Mouse (Mus musculus): ENCODE measurements around the gene Cars2.
"Not testable (repeated sequence)": the region's sequence is repeated elsewhere in the genome, so short reads cannot be mapped to it uniquely, and the experiment has no call there.

The Cars2 gene

DNA sequence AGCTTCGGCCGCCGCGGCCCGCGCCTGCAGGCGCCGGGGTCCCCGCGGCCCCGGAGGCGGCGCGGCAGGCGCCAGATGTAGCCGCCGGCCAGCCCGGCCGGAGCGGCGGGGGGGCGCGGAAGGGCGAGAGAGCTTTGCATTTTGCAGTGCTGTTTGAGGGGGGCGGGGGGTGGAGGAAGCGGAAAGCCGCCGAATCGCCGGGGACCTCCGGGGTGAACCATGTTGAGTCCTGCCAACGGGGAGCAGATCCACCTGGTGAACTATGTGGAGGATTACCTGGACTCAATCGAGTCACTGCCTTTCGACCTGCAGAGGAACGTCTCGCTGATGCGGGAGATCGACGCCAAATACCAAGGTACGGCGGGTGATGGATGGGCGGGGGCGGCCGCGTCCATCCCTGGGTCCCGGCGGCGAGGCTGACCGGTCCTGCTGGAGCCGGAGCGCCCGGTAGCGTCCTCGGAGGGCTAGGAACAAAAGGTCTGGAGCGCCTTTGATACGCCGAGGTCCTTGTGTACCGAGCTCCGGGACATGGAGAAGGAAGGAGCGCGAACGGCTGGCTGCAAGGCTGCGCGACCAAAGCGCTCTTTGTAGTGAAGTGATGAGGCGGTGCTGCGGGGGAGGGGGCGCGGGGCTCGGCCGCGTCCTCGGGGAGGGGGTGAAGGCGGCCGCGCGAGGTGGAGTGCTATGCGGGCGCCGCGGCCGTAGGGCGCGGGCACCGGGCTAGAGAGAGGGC lies 6.3 kb upstream of the Cars2 start:
- DNase-seq (ENCODE audit: low spot score): peak; percentile 33

- DNase-seq (ENCODE audit: low spot score): peak; percentile 99
These were observed 5.4 kb upstream of the Cars2 start for GRCm38 (mm10) chr8:11555720-11556591.

DNA sequence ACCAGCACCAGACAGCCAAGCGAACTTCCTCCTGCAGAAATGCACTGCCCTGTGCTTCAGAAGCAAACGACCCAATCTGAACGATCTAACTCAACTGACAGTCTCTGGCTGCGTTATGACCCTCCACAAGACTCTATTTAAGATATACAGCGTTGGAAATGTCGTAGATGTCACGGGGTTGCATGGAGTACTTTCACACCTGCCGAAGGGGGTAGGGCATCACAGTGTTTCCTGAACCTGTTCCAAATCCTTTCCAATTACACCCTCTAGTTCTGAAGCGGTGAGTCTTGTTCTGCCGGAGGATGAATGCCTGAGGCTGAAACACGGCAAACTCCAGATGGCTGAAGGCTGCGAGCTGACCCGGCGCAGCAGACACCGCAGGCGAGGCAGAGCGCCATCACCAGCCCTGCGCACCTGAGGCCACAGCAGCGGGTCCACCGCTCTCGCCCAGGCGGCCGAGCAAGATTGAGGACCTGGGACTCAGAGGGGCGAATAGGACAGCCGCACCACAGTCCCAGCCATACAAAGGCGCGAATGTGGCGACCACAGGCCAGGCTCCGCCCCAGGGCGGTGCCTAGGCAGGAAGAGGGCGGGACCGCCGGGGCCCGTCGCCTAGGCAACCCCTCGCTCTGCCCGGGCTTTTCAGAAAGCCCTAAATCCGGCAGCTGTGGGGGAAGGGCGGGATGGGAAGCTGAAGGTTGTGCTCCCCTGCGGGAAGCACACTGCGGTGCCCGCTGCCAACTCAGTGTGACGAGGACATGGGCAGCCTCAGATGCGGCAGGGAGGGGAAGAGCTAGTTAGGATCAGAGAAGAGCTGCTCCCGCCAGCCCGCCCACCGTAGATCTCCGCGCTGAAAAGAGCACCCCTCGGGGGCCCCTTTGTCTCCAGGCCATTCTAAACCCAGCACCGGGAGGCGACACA lies 4.5 kb upstream of the Cars2 start, which contains the start of gene Ing1:
Gene Ing1 (plus strand): TSS at position 773 of the 921 bp plus-strand sequence.
- DNase-seq (ENCODE audit: low spot score): peak; percentile 94

DNA sequence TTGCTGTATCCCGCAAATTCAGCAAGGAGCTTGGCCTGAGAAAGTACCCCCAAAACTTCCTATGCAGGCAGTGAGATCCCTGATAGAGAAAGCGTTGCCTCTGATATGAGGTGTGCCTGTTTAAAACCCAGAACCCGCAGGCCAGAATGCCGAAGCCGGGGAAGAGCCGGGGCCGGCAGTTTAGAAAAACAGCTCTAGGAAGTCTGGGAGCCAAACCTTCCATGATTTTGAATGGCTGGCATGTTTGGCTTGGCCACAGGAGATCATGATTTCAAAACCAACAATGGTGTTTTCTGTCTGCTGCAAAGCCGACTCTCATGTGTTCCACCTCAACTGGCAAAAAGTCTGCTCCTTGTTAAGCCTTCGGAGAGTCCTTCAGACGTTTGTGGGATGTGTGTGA lies 1.8 kb upstream of the Cars2 start:
- no peak for DNase-seq (ENCODE audit: low spot score)

- not testable (repeated sequence) for DNase-seq (ENCODE audit: low spot score)
These were observed 914 bp upstream of the Cars2 start for GRCm38 (mm10) chr8:11551497-11551896.

- DNase-seq (ENCODE audit: low spot score): peak; percentile 52
These were observed 877 bp downstream of the Cars2 start for GRCm38 (mm10) chr8:11549706-11550105.

DNA sequence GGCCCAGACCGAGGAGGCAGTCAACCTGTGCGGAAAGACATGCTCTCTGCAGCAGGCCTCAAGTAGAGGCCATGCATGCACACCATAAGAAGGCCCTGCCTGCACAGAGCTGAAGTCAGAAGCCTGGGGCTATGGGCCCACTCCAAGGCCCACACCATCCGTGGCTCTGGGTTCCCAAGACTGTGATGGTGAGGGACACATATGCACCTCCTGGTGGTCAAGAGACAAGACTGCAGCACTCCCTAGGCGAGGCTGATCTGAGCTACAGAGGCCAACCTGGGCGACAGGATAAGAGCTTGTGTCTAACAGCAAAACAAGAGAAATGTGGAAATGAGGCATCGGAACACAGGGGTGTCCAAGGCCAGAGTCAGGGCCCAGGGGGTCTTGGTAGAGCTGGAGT lies 3.5 kb downstream of the Cars2 start:
- peak; percentile 27 for DNase-seq (ENCODE audit: low spot score)

DNA sequence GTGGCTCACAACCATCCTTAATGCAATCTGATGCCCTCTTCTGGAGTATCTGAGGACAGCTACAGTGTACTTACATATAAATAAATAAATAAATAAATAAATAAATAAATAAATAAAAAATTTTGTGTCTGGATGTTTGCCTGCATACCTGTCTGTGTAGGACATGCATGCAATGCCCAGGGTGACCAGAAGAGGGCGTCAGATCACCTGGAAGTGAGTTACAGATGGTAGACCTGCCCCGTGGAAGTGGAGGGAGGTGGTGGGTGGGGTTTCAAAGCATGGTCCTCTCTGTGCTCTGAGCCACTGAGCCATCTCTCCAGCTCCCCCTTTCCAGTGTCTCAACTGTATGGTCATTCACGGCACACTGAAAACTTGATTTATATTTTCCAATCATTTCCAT lies 6.2 kb downstream of the Cars2 start:
- DNase-seq (ENCODE audit: low spot score): peak; percentile 63

- DNase-seq (ENCODE audit: low spot score): no peak
These were observed 7.7 kb downstream of the Cars2 start for GRCm38 (mm10) chr8:11542866-11543265.

- no peak for DNase-seq (ENCODE audit: low spot score)
These were observed 8.6 kb downstream of the Cars2 start for GRCm38 (mm10) chr8:11542031-11542430.

DNA sequence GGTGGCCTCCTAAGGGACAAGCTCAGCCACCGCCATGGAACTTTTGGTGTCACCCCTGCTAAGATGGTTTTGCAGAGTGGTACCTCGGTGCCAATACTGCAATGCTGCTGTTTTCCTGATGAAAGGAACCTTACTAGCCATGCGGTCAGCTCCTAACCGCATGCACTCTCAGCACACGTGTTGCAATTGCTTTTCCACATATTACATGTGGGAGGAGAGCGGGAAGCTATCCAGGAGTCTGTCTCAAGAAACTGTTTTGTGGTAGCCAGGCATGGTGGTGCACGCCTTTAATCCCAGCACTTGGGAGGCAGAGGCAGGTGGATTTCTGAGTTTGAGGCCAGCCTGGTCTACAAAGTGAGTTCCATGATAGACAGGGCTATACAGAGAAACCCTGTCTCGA lies 10.4 kb downstream of the Cars2 start:
- no peak for DNase-seq (ENCODE audit: low spot score)

DNA sequence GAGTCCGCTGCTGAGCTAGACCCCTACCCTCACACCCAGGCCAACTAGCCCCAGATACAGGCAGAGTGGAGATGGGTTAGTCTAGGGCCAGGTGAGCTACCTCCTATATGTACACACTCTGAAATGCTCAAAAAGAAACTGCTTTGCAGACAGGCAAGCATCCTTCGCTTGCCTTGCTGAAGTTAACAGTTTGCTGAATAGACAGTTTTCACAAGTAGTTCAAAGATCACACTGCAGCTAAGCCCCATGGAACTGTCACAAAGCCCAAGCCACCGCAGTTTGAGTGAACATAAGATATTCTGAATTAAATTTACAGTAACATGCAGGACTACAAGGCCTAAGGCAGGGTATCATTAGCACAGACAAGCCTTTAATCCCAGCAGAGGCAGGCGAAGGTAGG lies 11.5 kb downstream of the Cars2 start:
- no peak for DNase-seq (ENCODE audit: low spot score)

GRCm38 (mm10) chr8:11534494-11534893 lies 16.1 kb downstream of the Cars2 start:
- DNase-seq (ENCODE audit: low spot score): no peak

DNA sequence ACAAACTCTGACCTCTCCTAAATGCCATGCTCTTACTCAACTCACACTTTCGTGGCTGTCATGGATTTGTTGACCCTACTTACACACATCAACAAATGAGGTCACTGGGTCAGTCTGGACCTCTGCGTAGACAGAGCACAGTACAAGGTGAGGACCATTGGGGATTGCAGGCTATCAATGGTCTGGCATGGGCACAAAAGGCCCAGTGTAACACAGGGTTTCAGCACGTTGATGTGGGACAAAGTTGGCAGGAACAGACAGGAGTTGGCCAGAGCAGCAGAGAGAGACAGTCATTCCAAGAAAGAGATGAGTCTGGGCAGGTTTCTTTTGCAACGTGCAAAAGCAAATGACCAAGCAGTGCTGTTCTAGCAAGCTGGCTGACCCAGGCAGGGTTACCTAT lies 19.7 kb downstream of the Cars2 start:
- DNase-seq (ENCODE audit: low spot score): no peak

GRCm38 (mm10) chr8:11530155-11530770 lies 20.3 kb downstream of the Cars2 start:
- no peak for DNase-seq (ENCODE audit: low spot score)

GRCm38 (mm10) chr8:11523331-11523730 lies 27.3 kb downstream of the Cars2 start:
- no peak for DNase-seq (ENCODE audit: low spot score)

DNA sequence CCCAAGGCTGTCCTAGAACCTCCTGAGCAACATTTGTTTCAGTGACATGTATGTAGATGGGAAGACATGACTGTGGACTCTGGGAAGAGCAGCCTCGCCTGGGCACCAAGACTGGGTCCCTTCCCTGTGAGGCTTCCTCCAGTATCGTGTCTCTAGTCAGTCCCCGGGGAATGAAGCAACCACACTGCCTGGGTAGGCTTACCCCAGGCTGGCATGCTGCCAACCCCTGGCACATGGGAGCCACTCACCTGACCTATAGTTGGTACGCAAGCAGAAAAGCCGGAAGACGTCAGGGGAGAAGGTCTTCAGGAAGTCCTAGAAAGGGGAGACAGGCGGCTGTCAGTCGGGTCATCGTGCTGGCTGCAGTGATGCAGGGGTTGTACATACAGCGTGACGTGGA lies 31.9 kb downstream of the Cars2 start:
- DNase-seq (ENCODE audit: low spot score): peak; percentile 53

DNA sequence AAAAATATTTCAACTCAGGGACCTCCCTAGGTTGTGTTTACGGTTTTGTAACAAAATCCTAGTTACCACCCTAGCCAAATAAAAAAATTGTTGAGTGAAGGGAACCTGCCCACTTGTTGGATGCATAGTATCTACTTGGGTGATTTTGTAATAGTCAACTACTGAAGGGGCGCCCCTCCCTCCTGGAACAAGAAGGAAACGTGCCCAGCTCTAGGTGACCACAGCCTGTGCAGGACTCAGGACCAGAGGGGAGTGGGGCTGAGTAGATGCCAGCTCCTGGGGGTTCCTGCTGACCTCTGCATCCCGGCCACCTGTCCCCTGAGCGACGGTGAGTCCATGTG lies 32.6 kb downstream of the Cars2 start:
- DNase-seq (ENCODE audit: low spot score): peak; percentile 83

GRCm38 (mm10) chr8:11517366-11518055 lies 33.1 kb downstream of the Cars2 start:
- peak; percentile 73 for DNase-seq (ENCODE audit: low spot score)

- DNase-seq (ENCODE audit: low spot score): no peak
These were observed 34.3 kb downstream of the Cars2 start for GRCm38 (mm10) chr8:11516292-11516691.

DNA sequence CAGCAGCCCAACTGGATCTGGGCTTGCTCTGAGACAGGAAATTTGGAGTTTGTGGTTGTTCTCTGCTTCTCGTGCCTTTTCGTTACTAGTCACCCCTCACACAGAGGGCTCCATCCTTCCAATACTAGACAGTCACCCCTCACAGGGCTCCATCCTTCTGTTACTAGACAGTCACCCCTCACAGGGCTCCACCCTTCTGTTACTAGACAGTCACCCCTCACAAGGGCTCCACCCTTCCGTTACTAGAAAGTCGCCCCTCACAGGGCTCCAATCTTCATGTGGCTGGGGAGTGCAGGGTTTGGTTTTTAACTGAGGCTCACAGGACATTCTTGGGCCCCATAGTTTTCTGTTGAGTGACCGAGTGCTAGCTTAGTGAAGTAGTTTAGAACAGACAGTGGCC lies 37.3 kb downstream of the Cars2 start:
- DNase-seq (ENCODE audit: low spot score): no peak
